Mouse (Mus musculus): ENCODE measurements around the gene Olfr519. TPM values are rescaled to one million over a fixed set of nuclear protein-coding genes. Genes with fewer than 3 reads are reported as not detected.

Gene Olfr519
- not detected for polyA plus RNA-seq (2017; shearing (Covaris generic))

GRCm38 (mm10) chr7:108894320-108894719, at the start of gene Olfr519:
Olfr519 (minus strand) TSS chr7:108894420.

GRCm38 (mm10) chr7:108933794-108934731, 39.8 kb upstream of the Olfr519 start, which contains the start of gene Eif3f:
Eif3f (plus strand) TSS chr7:108934417.

GRCm38 (mm10) chr7:108929726-108930393, 35.6 kb upstream of the Olfr519 start, which contains the start of gene Nlrp10:
Nlrp10 (minus strand) TSS chr7:108930178.

GRCm38 (mm10) chr7:108884906-108885305, 9.3 kb downstream of the Olfr519 start, which contains the start of gene Olfr518:
Olfr518 (minus strand) TSS chr7:108885006.

GRCm38 (mm10) chr7:108872279-108872678, 21.9 kb downstream of the Olfr519 start, which contains the start of gene Olfr517:
Olfr517 (minus strand) TSS chr7:108872379.

GRCm38 (mm10) chr7:108850429-108850828, 43.8 kb downstream of the Olfr519 start, which contains the start of gene Olfr516:
Olfr516 (minus strand) TSS chr7:108850529.

Other genes starting within 250 kb of the Olfr519 start
- not detected for gene Olfr509, start 242.5 kb downstream of the Olfr519 start, polyA plus RNA-seq (2017; shearing (Covaris generic))
- gene Olfr510, start 228.0 kb downstream of the Olfr519 start, polyA plus RNA-seq (2017; shearing (Covaris generic)) = not detected
- gene Olfr512, start 181.1 kb downstream of the Olfr519 start, polyA plus RNA-seq (2017; shearing (Covaris generic)) = not detected
- gene Olfr513, start 143.4 kb downstream of the Olfr519 start, polyA plus RNA-seq (2017; shearing (Covaris generic)) = not detected
- gene Olfr514, start 68.4 kb downstream of the Olfr519 start, polyA plus RNA-seq (2017; shearing (Covaris generic)) = not detected
- gene Olfr516, start 43.9 kb downstream of the Olfr519 start, polyA plus RNA-seq (2017; shearing (Covaris generic)) = not detected
- gene Olfr517, start 22.0 kb downstream of the Olfr519 start, polyA plus RNA-seq (2017; shearing (Covaris generic)) = not detected
- not detected for gene Olfr518, start 9.4 kb downstream of the Olfr519 start, polyA plus RNA-seq (2017; shearing (Covaris generic))
- gene Nlrp10, start 35.8 kb upstream of the Olfr519 start, polyA plus RNA-seq (2017; shearing (Covaris generic)) = 0.29 TPM
- 26.4 TPM for gene Eif3f, start 40.0 kb upstream of the Olfr519 start, polyA plus RNA-seq (2017; shearing (Covaris generic))
- 1.1 TPM for gene Tub, start 55.9 kb upstream of the Olfr519 start, polyA plus RNA-seq (2017; shearing (Covaris generic))
- 0.60 TPM for gene Ric3, start 188.9 kb upstream of the Olfr519 start, polyA plus RNA-seq (2017; shearing (Covaris generic))

Data from inflammation-experienced regulatory T-cells, adult 16 weeks (primary cell).